Mouse (Mus musculus) cerebellum, adult 8-10 months (tissue): ENCODE data around the gene Spocd1.

ENCODE experiments used
- DNase-seq: peaks from one replicate; pipeline ENCODE4 v3.0.0; 2022

Gene Spocd1

GRCm38 (mm10) chr4:129978227-129978626 is 49.2 kb downstream of the Spocd1 start:
- DNase-seq, result no peak

GRCm38 (mm10) chr4:129978930-129979329 is 49.9 kb downstream of the Spocd1 start:
- DNase-seq, result no peak

- no peak for DNase-seq
Measured at GRCm38 (mm10) chr4:129981657-129982056, 52.6 kb downstream of the Spocd1 start.

- DNase-seq, result no peak
Measured at GRCm38 (mm10) chr4:129983046-129983445, 54.0 kb downstream of the Spocd1 start.

GRCm38 (mm10) chr4:129983764-129984420 is 54.8 kb downstream of the Spocd1 start:
- DNase-seq, result peak; percentile 75

- peak; percentile 41 for DNase-seq
Measured at GRCm38 (mm10) chr4:129984421-129985061, 55.5 kb downstream of the Spocd1 start, which contains the start of gene Adgrb2. Gene Adgrb2, plus strand, starts transcription at chr4:129984870.

- DNase-seq, result peak; percentile 38
Measured at GRCm38 (mm10) chr4:129985161-129985670, 56.2 kb downstream of the Spocd1 start.

GRCm38 (mm10) chr4:129985671-129986441 is 56.8 kb downstream of the Spocd1 start:
- DNase-seq, result peak; percentile 79

GRCm38 (mm10) chr4:129987825-129988504 is 58.9 kb downstream of the Spocd1 start:
- DNase-seq, result no peak

GRCm38 (mm10) chr4:129989925-129990324 is 60.9 kb downstream of the Spocd1 start:
- DNase-seq, result no peak

- no peak for DNase-seq
Measured at GRCm38 (mm10) chr4:129992720-129993119, 63.7 kb downstream of the Spocd1 start.

- peak; percentile 52 for DNase-seq
Measured at GRCm38 (mm10) chr4:129993213-129993612, 64.2 kb downstream of the Spocd1 start.

GRCm38 (mm10) chr4:129993944-129994695 is 65.1 kb downstream of the Spocd1 start:
- DNase-seq, result no peak

- DNase-seq, result no peak
Measured at GRCm38 (mm10) chr4:129994728-129995127, 65.7 kb downstream of the Spocd1 start.

- DNase-seq, result no peak
Measured at GRCm38 (mm10) chr4:129995255-129995654, 66.2 kb downstream of the Spocd1 start.

GRCm38 (mm10) chr4:129996015-129996414 is 67.0 kb downstream of the Spocd1 start:
- no peak for DNase-seq

GRCm38 (mm10) chr4:129998124-129998523 is 69.1 kb downstream of the Spocd1 start:
- DNase-seq, result no peak

GRCm38 (mm10) chr4:130001710-130002109 is 72.7 kb downstream of the Spocd1 start:
- DNase-seq, result no peak

GRCm38 (mm10) chr4:130002157-130002556 is 73.1 kb downstream of the Spocd1 start:
- DNase-seq, result no peak

GRCm38 (mm10) chr4:130005593-130005992 is 76.5 kb downstream of the Spocd1 start:
- DNase-seq, result no peak

- no peak for DNase-seq
Measured at GRCm38 (mm10) chr4:130006533-130006932, 77.5 kb downstream of the Spocd1 start.
